Mouse (Mus musculus): ENCODE data around the gene Fam107a.
A peak's percentile ranks its signal among the peaks of the same experiment; 100 is the strongest.
"Not testable (repeated sequence)": the region's sequence is repeated elsewhere in the genome, so short reads cannot be mapped to it uniquely, and the experiment has no call there.

The Fam107a gene

DNA sequence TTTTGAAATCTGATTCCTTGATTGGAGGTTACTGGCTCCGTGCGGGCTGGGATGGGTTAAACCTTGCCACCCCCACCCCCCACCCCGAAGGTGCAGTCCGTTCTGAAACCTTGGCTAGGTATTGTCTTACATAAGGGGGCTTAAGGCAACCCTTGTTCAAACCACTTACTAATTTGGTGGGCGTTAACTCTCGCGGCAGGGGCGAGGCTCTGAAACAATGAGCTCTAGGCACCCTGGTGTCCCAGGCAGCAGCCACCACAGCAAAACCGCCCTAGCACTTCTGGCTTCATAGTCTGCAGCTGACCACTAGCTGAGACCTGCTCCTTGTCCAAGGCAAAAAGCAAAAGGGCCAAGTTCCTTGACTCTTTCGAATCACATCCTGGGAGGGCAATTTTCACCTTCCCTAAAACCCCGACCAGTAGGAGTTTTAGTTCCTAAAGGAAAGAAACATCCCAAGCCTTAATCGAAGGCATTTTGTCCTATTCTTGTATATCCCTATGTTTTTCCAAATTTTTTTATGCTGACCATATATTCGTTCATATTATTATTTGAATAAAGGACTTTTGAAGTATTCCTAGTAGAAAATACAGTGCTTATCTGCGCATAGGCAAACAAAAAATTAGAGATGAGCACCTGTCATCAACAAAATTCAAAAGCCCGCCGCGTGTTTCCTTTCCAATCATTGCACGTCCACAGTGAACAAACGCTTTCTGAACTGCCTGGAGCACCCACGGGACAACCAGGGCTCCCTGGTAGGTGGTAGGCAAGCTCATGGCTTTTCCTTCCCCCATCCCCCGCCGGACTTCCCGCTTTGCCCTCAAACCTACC is 1.2 kb downstream of the Fam107a start:
- DNase-seq (ENCODE audit: low read depth, low spot score): no peak

DNA sequence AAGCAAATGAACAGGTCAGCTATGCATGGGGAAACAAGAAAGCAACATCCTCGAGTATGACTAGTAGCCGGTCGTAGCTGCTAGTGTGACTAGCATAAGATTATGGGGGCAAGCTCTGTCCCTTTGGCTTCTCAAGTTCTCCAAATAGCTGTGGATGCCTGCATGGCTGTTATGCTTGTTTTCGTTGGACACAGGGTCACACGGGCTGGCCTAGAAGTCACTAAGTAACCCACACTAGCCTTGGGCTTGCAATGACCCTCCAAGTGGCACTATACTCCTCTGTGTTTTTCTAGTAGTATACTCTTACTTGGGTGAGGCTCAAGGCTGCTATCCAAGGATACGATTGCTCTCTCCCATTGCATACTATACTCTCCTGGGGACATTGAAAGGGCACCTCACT is 2.7 kb downstream of the Fam107a start:
- DNase-seq (ENCODE audit: low read depth, low spot score): no peak

DNA sequence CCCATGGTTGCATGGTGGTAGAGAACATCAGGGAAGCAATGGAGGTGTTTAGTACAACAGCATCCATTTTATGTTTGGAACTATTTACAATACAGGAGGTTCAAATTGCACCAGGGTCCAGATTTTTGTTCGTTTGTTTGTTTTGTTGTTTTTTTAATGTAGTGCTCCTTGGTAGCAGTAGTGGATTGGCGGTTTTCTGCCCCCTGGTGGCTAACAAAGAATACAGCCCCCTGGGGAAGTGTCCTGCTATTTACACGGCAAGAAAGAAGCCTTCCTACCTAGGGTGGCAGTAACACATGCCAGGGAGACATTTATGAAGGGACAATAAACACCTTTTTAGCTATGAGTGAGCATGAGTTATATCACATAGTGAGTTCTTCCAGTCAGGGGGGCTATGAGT is 3.3 kb downstream of the Fam107a start:
- no peak for DNase-seq (ENCODE audit: low read depth, low spot score)

DNA sequence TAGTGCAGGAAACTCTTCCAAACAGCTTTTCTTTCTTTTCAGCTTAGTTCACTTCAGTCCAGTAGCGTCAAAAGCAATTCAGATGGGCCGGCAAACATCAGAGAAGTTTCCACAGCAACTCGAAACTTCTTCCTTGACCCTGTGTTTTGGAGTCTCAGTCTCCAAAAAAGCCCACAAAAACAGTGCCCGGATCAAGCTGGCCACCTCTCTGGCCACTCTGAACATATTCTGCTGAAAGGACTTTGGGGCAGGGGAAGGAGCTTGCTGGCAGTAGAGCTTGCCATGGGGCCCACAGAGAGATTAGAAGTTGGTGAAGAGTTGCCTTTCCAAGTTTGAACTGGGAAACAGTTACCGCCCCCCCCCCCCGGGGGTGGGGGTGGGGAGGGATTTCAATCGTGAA is 3.9 kb downstream of the Fam107a start:
- DNase-seq (ENCODE audit: low read depth, low spot score): no peak

DNA sequence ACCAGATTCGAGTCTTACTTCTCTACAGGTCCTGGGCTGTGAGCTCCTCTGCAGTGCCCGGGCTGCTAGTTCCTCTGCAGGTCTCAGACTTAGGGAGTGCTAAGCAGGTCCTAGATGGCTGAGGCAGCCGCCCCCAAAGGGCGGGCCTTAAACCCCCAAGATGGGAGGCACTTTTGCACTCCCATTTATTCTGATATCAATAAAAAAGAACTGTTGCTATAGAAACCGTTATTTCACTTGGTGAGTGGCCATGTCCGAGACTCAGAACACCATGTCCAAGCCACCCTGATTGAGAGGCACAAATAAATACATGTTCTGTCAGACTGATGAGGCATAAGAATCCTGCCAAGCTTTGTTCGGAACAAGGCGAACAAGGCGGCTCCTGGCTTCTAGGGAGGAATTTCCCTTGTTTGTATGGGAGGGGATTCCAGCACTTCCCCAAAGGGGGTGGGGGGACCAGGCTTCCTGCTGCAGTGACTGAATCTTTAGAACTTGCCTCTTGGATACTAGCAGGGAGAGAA is 8.1 kb downstream of the Fam107a start:
- no peak for DNase-seq (ENCODE audit: low read depth, low spot score)

DNA sequence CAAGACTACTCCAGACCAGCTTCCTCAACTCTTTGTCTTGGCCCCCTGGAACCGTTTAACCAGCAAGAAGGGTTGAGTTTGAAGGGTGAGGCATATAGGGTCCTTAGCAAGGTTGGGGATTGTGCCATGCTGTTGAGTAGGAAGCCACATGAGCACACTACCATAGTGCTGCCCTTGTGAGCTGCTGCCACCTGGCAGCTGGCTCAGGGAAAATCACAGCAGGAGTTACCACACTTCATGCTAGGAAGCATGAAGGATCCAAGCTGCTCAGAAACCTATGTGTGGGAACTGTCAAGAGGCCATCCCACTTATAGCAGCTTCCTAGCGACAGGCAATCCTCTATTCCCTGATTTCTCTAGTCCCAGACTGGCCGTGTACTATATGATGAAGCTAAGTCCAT is 9.2 kb downstream of the Fam107a start:
- no peak for DNase-seq (ENCODE audit: low read depth, low spot score)

DNA sequence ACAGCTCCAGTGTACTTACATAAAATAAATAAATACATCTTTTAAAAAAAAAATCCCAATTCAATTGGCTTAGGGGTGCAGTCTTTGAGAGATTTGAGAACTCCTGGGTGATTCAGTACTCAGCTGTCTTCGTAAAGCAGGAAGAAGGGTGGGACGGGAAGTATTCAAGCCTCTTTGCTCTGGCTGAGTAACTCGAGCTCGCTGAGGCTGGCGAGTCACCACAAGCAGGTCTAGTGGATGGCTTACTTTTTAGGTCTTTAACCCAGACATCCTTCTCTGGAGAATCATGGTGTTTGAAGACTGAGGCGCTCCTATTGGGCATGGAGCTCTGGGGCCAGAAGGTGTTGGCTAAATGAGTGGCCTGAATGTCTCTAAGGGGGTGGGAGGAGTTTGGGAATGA is 10.9 kb downstream of the Fam107a start:
- DNase-seq (ENCODE audit: low read depth, low spot score): no peak

DNA sequence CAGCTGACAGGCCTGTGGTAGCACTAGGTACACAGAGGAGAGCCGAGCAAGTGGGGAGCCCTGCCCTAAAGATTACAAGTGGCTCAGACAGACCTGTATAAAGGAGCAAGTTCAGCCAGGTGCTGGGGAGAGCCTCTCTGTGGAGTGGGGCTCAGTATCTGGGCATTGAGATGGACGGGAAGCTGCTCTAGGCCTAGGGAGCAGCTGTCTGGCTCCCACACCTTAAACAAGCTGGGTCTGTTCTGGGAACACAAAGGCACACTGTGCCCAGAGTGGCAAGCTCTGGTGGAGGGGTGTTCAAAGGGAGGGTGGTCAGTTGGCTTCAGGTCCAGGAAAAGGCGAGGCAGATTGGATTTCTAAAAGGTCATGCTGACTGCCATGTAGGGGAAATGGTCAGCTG is 12.8 kb downstream of the Fam107a start:
- no peak for DNase-seq (ENCODE audit: low read depth, low spot score)

DNA sequence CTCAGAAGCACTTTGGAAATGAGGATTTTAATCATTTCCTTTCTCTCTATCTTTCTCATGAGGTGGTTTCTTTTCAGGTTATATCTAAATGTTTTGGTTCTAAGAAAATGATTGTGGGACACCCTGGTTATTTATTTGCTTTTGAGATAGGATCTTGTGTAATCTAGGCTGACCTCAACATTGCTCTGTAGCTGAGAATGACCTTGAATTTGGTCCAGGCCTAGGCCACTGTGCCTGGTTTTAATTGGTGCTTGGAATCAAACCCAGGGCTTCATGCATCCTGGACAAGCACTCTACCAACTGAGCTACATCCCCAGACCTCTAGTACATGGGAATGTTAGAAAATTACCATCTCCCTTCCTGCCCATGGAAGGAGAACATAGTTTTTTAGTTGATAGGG is 13.7 kb downstream of the Fam107a start:
- no peak for DNase-seq (ENCODE audit: low read depth, low spot score)

DNA sequence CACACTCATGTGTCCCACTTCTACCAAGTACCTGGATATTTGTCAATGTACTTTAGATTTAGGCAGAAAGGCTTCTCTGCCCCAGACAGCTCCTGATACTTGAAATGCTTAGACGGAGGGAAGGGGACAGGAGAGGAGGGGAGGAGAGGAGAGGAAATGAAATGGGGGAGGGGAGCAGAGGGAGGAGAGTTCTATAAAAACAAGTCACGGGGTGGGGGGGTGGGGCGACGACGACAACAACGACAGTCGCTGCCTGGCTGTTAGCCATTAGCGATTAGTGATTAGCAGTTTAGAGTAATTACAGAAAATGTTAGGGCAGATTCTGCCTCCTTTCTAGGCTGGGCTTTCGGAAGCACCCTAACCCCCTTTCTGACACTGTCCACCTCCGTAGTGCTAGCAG is 15.1 kb downstream of the Fam107a start:
- DNase-seq (ENCODE audit: low read depth, low spot score): no peak

DNA sequence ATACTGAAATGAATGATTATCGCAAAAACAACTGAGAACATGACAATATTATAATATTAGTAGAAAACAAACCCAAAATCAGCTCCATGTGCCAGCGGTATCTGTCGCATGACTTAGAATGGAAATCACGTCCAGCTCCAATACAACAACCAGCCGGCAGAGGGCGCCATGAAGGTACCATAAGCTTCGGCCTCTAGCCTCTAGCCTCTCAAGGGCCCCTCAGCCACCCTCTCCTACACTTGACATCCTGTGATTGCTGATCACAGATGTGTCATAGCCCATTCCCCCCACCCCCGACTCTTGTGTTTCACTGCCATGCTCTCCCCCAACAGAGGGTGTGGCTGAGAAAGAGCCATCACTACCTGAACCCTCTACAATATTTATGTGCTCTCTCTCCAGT is 17.5 kb downstream of the Fam107a start:
- DNase-seq (ENCODE audit: low read depth, low spot score): peak; percentile 40

DNA sequence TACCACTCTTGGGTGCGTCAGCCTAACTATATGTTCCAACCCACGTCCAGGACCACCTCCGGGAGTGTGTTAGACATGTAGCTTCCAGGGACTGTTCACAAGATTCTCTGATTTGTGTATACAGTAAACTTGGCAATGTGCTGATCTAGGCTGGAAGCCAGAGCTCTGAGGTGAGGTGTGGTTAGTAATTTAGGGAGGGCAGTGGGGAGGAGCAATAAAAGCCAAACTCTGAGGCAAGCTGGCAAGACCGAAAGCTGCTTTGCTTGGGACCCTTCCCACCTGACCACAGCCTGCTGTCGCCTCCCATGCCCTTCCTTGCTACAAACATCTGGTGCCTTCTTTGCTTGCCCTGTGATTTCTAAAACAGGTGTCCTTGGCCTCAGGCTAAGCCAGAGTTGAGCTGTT is 19.9 kb downstream of the Fam107a start:
- DNase-seq (ENCODE audit: low read depth, low spot score): no peak

DNA sequence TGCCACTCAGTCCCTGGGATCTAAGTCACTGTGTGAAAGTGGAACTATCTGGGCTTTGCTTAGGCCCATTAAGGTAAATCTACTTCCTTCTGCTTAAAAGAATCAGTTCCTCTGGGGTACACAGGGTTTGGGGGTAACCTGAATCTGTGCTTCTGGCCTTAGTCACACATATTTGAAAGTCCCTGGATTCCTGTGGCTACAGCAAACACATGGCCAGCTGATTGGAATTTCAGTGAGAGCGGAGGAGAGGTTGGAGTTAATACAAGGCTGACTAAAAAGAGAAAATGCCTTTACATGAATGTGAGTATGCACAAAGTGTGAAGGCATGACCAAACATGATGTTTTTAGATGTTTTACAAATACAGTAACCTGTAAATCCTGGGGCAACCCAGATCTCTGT is 23.6 kb downstream of the Fam107a start:
- no peak for DNase-seq (ENCODE audit: low read depth, low spot score)

DNA sequence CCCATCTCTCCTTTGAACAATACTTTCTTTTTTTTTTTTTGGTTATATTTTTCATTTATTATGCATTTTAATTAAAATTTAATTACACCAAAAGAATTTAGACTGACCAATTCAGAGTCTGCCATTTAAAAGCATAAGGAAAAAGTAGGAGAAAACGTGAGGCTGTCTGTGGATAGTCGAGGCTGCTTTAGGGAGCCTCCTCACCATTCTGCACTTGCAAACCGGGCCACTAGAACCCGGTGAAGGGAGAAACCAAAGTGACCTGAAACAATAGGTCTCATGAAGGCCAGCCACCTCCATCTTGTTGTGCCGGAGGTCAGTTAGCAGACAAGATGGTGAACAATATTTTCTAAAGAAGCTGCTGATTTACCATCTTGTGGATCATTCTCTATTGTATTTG is 31.2 kb downstream of the Fam107a start:
- DNase-seq (ENCODE audit: low read depth, low spot score): peak; percentile 36

DNA sequence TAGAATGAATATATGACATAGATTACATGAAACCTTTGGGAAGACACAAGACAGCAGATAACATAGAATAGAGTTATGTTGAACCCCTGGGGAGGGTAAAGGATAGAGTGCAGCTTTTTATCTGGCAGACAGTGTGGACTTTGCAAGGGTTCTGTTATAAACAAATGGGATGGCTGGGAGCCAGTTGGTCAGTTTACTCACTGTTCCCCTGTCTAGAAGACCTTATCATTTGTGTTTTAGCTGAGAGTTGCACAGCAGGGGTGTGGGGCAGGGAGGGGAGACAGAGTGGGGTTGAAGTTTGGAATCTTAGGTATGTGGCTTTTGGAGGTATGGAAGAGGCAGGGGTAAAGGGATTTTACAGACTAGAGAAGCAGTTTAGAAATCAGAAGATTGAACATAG is 34.0 kb downstream of the Fam107a start:
- no peak for DNase-seq (ENCODE audit: low read depth, low spot score)

DNA sequence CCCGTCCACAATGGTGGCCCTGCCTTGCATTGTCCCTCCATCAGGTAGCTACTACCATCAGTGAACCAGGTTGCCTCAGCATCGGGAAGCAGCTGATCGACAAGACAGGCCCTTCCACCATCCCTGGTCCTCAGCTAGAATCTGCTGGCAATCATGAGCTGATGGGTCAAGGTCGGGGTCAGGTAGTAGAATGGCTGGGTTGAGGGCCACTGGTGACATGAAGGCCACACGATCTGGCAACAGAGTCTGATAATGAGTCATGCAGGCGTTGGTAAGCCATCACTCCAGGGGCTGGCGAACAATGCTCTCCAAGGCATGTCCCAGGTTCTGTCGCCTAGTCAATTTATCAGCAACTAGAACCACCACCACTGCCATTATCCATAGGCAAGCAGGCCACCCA is 46.5 kb downstream of the Fam107a start:
- DNase-seq (ENCODE audit: low read depth, low spot score): not testable (repeated sequence)

DNA sequence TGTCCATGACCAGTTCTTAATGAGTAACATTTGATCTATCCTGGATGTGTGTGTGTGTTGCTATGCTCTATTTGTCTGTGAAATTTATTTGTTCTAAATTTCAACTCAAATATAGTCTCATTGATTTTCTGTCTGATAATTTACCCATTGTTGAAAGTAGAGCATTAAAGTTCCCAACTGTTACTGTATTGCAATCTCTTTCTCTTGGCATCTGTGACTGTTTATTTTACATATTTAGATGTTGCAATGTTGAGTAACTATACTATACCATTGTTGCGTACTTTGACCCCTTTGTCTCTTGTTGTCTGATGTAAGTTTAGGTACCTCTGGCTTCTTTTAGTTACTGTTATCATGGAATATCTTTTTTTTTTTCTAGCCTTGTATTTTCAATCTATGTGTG is 53.4 kb downstream of the Fam107a start:
- no peak for DNase-seq (ENCODE audit: low read depth, low spot score)

DNA sequence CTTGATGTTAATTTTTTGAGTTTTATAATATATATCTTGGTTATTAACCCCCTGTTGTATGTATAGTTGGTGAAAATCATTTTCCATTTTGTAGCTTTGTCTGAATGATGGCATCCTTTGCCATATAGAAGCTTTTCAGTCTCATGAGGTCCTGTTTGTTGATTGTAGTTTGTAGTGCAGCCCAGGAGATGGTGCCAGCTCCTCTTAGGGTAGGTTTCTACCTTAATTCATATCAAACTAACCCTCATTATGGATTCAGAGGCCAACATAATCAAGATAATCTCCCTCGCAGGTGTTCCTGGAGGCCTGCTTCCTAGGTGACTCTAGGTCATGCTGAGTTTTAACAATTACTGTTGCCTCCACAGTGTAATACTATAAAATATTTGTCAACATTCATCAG is 55.6 kb downstream of the Fam107a start:
- no peak for DNase-seq (ENCODE audit: low read depth, low spot score)

DNA sequence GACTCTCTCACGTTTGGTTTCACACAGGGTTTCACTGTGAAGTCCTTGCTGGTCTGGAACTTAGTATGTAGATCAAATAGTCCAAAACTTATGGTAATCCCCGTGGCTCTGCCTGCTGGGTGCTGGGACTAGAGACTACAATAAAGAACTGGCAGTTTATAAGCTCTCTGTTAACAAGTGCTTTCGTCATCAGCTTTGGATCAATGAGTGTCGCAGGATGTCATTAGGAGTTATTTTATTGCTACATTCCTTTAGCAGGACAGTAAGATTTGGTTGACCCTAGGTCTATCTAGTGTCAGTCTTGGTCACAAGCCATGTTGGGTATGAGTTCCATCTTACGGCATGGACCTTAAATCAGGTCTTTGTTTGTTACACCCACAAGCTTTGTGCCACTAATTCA is 57.6 kb downstream of the Fam107a start:
- DNase-seq (ENCODE audit: low read depth, low spot score): no peak

DNA sequence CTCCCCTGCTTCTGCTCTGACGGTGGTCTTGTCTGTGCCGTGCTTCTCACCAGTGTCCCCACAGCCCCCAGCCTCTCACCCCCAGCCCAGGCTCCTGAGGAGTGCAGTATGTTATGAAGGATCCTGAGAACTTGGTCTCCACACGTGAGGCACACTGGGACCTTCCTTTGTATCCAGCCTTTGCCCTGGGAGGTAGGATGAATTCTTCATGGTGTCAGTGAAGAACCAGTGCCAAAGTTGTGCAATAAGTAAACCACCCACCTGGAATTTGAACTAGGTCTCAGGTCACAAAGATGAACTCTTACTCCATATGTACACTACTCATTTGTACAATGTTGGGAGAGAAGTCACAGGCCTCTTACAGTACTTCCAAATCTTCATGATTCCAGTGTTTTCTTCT is 58.7 kb downstream of the Fam107a start, which contains the start of gene Acox2:
Acox2 (minus strand) TSS at position 188 of the 400 bp plus-strand sequence.
- DNase-seq (ENCODE audit: low read depth, low spot score): no peak

DNA sequence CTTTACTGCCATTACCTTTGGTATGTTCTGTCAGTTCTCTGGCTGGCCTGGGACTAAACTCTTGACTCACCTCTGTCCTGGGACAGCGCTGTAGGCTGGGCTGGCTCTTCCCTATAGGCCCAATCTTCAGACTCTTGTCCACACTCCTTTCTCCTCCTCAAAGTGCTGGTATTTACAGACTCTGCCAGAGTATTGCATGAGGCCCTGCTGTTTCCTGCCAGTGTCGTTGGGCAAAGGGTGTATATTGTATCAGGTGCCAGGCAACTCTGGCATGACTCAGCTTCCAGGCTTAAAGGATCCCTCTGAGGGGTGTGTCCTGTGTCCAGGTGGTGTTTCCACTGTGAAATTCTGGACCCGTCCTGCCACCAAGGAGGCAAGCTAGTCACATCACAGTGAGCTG is 59.1 kb downstream of the Fam107a start:
- no peak for DNase-seq (ENCODE audit: low read depth, low spot score)

DNA sequence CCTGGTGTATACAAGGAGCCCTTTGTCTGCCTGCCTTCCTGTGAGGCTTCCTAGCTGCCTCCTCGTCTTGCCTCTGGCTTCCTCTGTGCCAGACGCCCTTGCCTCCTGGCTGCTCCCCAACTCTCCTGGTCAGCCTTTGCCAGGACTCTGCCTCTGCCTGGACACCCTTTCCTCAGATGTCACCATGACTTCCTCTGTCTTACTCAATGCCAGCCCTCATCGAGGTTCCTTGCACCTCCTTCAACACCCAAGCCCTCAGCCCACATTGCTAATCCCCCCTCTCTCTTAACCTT is 59.5 kb downstream of the Fam107a start:
- no peak for DNase-seq (ENCODE audit: low read depth, low spot score)

DNA sequence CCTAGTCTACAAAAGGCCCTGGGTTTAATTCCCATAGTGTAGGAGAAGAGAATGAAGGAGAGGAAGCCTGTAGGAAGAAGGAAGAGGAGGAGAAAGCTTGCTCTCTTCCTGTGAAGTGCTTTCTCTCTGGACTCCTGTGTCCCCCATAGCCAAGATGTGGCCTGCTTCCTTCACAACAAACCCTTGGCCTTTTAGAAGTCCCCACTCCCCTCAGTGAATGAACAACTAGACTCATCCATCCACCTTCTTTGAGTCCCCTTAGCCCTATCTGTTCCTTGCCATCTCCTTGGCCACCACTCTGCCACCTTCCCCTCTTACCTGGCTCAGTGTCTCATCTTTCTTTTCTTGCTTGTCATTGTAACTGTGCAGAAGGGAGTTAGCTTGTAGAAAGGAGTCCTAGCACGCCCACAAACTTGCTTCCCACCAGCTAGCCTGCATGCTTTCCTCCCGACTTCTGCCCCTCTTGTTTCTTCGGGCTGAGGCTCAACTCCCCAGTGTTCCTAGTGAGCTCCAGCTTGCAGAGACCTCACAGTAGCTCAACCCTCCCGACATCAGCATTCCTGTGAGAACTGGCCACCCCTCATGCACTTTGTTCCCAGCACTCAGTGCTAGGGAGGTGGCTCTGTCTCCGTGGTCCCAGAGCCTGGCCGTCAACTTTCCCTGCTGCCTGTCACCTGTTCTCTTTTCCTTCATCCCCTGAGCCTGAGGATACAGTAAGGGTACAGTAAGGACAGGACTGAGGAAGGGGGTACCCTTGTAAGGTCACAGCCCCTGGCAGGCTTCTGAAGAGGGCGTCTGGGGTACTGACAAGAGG is 60.1 kb downstream of the Fam107a start:
- DNase-seq (ENCODE audit: low read depth, low spot score): no peak

All from WW6 (cell line).